Mouse (Mus musculus): Measurements from ENCODE around the gene Emcn.

Emcn gene

GRCm38 (mm10) chr3:137415451-137416086 is 74.7 kb downstream of the Emcn start:
- no peak for DNase-seq

- no peak for DNase-seq
Observed at GRCm38 (mm10) chr3:137418636-137419035, 77.8 kb downstream of the Emcn start.

- DNase-seq = no peak
Observed at GRCm38 (mm10) chr3:137429516-137429915, 88.6 kb downstream of the Emcn start.

DNA sequence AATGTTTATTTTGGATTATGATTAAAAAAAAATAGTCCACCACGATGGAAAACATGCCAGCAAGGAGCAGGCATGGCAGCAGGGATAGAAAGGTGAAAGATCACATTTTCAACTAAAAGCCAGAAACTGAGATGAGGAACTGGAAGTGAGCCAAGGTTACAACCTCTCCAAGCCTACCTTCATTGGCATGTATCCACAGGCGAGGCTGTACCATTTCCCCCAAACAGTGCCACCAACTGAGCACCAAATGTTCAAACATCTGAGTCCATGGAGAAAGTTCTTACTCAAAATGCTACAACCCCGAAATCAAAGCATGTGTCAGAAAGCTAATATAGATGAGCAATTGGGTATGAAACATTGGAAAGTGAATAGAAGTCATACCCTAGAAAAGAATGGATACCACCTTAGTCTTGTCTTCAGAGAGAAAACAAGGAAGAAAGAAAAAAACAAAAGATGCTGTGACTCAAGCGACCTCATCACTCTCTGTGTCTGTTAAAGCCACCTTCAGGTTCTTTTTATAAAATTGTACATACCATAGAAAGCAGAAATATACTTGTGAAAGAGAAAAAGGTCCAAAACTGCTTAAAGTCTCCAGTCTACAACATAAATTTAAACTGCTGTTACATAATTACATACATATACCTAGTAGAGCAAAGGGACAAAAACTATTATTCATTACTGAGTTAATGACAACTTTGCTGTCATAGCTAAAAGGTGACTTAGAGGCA is 124.2 kb downstream of the Emcn start:
- DNase-seq = no peak

GRCm38 (mm10) chr3:137465953-137466352 is 125.1 kb downstream of the Emcn start:
- DNase-seq = no peak

DNA sequence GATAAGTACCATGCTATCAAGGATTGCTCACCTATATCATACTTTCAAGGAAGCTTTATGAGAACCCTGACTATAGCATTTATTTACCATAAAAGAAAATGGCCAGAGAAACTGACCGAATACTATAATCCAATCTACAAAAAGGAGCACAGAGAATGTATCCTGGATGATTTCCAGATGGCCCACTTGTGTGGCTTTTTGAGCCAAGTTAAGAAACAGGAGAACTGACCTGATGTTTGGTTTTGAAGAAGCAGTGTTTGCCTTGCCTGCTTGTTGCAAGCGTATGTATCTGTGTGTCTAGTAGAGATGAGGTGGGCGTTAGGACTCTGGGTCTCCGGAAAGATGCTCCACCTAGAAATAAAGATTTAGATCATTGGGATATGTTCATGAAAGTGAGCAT is 125.9 kb downstream of the Emcn start:
- no peak for DNase-seq

GRCm38 (mm10) chr3:137467386-137467785 is 126.5 kb downstream of the Emcn start:
- DNase-seq = no peak

GRCm38 (mm10) chr3:137472145-137472544 is 131.3 kb downstream of the Emcn start:
- DNase-seq = no peak

- no peak for DNase-seq
Observed at GRCm38 (mm10) chr3:137479761-137480339, 139.0 kb downstream of the Emcn start.

- DNase-seq = no peak
Observed at GRCm38 (mm10) chr3:137481157-137481556, 140.3 kb downstream of the Emcn start.

All from lung, adult 18-20 months (tissue).